Mouse (Mus musculus) liver, embryonic 16.5 days (tissue): ENCODE data around the gene Dgkd. TPM values are rescaled to one million over a fixed set of nuclear protein-coding genes. Genes with fewer than 3 reads are reported as not detected.

Experiments used
- ATAC-seq: fragments of 200-750 bp; cut with Nextera tagmentation; 2 replicates; pipeline ENCODE4 v1.8.0; 2017; ENCODE audit warnings: low read depth, mild to moderate bottlenecking, moderate number of reproducible peaks, moderate library complexity
- H3K27ac ChIP-seq: fragments of 300-500 bp; sonication (generic); 2 replicates; pipeline ENCODE4 v1.5.1; 2014; ENCODE audit warnings: mild to moderate bottlenecking, low read length
- H3K27me3 ChIP-seq: fragments of 300-500 bp; sonication (generic); 2 replicates; pipeline ENCODE4 v1.6.1; 2014; ENCODE audit warnings: low read depth, low read length, mixed read lengths; ENCODE audit not compliant: control insufficient read depth, insufficient read depth
- H3K36me3 ChIP-seq: fragments of 300-500 bp; sonication (generic); 2 replicates; pipeline ENCODE4 v1.6.1; 2014; ENCODE audit warnings: mild to moderate bottlenecking; ENCODE audit not compliant: control insufficient read depth, insufficient read depth
- H3K4me1 ChIP-seq: fragments of 300-500 bp; sonication (generic); 2 replicates; pipeline ENCODE4 v1.6.1; 2014; ENCODE audit warnings: low read depth, low read length, mixed read lengths; ENCODE audit not compliant: control insufficient read depth
- H3K4me2 ChIP-seq: fragments of 300-500 bp; sonication (generic); 2 replicates; pipeline ENCODE4 v1.6.1; 2014; ENCODE audit warnings: low read depth, low read length, mixed read lengths
- H3K4me3 ChIP-seq: fragments of 300-500 bp; sonication (generic); 2 replicates; pipeline ENCODE4 v1.5.1; 2014; ENCODE audit warnings: low read depth, mild to moderate bottlenecking, low read length
- H3K9ac ChIP-seq: fragments of 300-500 bp; sonication (generic); 2 replicates; pipeline ENCODE4 v1.6.1; 2014; ENCODE audit warnings: low read depth, low read length
- H3K9me3 ChIP-seq: fragments of 300-500 bp; sonication (generic); replicated peaks from 2 replicates; pipeline ENCODE4 v1.6.1; 2016; ENCODE audit warnings: low read length; ENCODE audit not compliant: control insufficient read depth
- WGBS: fragments of 180-500 bp; shearing (Covaris S2); extraction: QIAGEN DNeasy Blood & Tissue Kit; methylation state at CpG from one replicate; pipeline ENCODE4 v1.1.7; 2014; ENCODE audit not compliant: insufficient replicate concordance; 5-methylcytosine and 5-hydroxymethylcytosine counted together
- polyA plus RNA-seq: library from polyadenylated mRNA; unstranded; fragments of >200 nt; fragmentation: Nextera tagmentation; extraction: Ambion mirVana; gene quantifications from 2 replicates; pipeline ENCODE4 v1.2.1, GENCODE M21; 2015

Gene Dgkd
- polyA plus RNA-seq, 1 experiment from 2014 or later, result 11.9 TPM

DNA sequence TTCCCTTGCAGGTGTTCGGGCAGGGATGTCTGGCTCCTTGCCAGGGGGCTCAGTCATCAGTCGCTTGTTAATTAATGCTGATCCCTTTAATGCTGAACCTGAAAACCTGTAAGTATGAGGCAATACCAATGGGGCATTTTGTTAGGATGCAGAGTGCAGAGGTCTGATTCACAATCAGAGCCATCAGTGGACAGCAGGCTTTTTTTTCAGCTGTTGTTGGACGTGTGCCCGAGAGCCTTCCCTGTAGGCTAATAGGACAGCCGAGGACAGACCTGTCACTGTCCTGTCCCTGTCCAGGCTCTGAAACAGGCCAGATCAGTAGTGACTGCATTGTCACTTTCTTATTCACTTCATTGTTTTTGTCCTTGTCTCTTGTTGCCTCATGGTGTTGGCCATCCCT, 76.6 kb downstream of the Dgkd start:
- peak; percentile 79 for ATAC-seq

DNA sequence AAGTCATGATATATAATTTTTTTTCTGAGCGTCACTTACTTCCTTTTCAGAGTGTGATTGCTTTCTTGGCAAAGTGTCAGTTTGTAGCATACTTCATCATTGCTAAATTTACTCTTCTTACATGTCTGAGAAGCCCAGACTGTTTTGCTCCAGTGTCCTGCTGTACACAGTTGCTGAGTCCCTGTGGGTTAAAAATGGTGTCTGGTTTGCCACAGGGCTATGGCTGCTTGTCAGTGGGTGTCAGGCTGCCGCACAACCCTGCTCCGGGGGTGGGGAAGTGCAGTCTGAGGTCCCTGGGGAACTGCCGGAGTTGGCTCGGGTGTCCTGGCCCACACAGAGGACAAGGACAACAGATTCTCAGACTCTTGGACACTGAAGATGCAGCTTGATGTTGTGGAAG, 80.0 kb downstream of the Dgkd start:
- no peak for ATAC-seq
- Histone ChIP-seq H3K4me3 (no peak overlapping the region), H3K9me3 (no peaks in the 10 kb centered on the region), H3K27me3 (no peaks in the 10 kb centered on the region), H3K9ac (no peak overlapping the region), H3K27ac (no peak overlapping the region), H3K4me1 (no peaks in the 10 kb centered on the region), H3K36me3 (peaks cover 2% of the 10 kb centered on the region; the same call in 1 of the 2 replicates), H3K4me2 (no peak overlapping the region)
- 70% methylated on average over 5 of the region's 5 CpGs for WGBS

More for the DNA sequence above, 76.6 kb downstream of the Dgkd start:
- Histone ChIP-seq H3K9me3 (no peaks in the 10 kb centered on the region), H3K4me1 (no peaks in the 10 kb centered on the region), H3K4me2 (no peak overlapping the region), H3K27ac (no peak overlapping the region), H3K27me3 (no peaks in the 10 kb centered on the region), H3K36me3 (peaks cover 13% of the 10 kb centered on the region; the same call in 1 of the 2 replicates), H3K9ac (no peak overlapping the region), H3K4me3 (no peak overlapping the region)
- 63% methylated on average over 5 of the region's 5 CpGs for WGBS

DNA sequence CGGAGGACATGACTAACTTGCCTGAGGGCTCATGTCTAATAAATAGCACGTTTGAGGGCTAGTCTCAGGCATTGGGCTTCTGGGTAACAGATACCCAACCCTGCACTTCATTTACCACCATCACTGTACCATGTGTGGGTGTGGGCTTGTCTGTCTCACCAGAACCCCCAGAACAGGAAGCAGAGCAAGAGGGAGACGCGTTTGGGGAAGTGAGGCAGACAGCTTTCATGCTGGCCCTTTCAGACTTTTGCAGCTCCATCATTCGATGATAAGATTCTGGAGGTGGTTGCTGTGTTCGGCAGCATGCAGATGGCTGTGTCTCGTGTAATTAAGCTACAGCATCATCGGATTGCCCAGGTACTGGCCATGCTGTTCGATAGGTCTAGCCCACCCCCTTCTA, 82.0 kb downstream of the Dgkd start:
- Histone ChIP-seq H3K9ac (no peak overlapping the region), H3K4me3 (no peak overlapping the region), H3K9me3 (no peaks in the 10 kb centered on the region), H3K4me1 (no peaks in the 10 kb centered on the region), H3K27me3 (no peaks in the 10 kb centered on the region), H3K4me2 (no peak overlapping the region), H3K36me3 (peaks cover 8% of the 10 kb centered on the region), H3K27ac (no peak overlapping the region)
- 37% methylated on average over 9 of the region's 9 CpGs for WGBS
- ATAC-seq, result no peak

- no peak overlapping the region for H3K27ac ChIP-seq
- no peaks in the 10 kb centered on the region for H3K9me3 ChIP-seq
- WGBS, result 42% methylated on average over 2 of the region's 2 CpGs
- H3K36me3 ChIP-seq, result peaks cover 8% of the 10 kb centered on the region
- H3K27me3 ChIP-seq, result no peaks in the 10 kb centered on the region
- H3K4me3 ChIP-seq, result no peak overlapping the region
- no peak for ATAC-seq
- no peak overlapping the region for H3K4me2 ChIP-seq
- H3K9ac ChIP-seq, result no peak overlapping the region
- no peaks in the 10 kb centered on the region for H3K4me1 ChIP-seq
Observed at GRCm38 (mm10) chr1:87935546-87935945, 82.5 kb downstream of the Dgkd start.

- no peaks in the 10 kb centered on the region for H3K4me1 ChIP-seq
- no peak overlapping the region for H3K9ac ChIP-seq
- no peaks in the 10 kb centered on the region for H3K27me3 ChIP-seq
- H3K36me3 ChIP-seq, result peaks cover 8% of the 10 kb centered on the region
- H3K4me3 ChIP-seq, result no peak overlapping the region
- no peak overlapping the region for H3K4me2 ChIP-seq
- 81% methylated on average over 7 of the region's 7 CpGs for WGBS
- H3K9me3 ChIP-seq, result no peaks in the 10 kb centered on the region
- ATAC-seq, result no peak
- no peak overlapping the region for H3K27ac ChIP-seq
Observed at GRCm38 (mm10) chr1:87936075-87936474, 83.0 kb downstream of the Dgkd start.

DNA sequence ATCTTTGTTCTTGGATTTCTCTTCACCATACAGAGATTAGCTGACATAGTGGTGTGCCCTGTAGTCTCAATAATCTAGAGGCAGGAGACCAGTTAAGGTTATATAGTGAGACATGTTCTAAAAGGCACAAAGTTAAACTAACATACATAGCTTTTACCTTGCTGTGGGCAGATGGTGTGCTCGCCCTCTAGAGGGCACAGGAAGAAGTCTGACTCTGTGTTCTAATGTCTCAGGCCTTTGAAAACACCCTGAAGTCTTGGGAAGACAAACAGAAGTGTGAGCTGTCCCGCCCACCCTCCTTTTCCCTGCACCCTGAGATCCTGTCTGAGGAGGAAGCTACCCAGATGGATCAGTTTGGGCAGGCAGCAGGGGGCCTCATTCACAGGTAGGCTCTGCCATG, 83.4 kb downstream of the Dgkd start:
- no peak overlapping the region for H3K4me3 ChIP-seq
- no peak for ATAC-seq
- WGBS, result 32% methylated on average over 2 of the region's 2 CpGs
- no peaks in the 10 kb centered on the region for H3K4me1 ChIP-seq
- no peak overlapping the region for H3K27ac ChIP-seq
- peaks cover 13% of the 10 kb centered on the region for H3K36me3 ChIP-seq
- no peaks in the 10 kb centered on the region for H3K27me3 ChIP-seq
- H3K9ac ChIP-seq, result no peak overlapping the region
- no peaks in the 10 kb centered on the region for H3K9me3 ChIP-seq
- H3K4me2 ChIP-seq, result no peak overlapping the region

DNA sequence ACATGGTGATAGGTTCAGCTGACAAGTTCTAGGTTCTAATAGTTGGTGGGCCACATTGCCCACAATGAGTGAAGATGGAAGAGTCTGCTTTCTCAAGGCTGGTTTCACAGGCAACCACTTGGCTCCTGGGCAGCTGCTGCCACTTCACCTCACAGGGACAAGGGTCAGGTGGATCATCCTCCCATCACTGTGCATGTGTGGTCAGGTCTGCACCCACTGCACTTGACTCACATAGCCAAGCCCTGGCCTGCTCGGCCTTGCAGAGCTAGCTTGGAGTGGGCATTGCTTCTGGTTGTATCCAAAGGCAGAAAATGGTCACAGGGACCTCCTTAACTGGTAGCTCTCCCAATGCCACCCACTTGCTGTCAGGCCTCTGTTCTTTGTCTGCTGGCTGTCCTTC, 88.7 kb downstream of the Dgkd start:
- H3K4me3 ChIP-seq, result no peak overlapping the region
- peaks cover 29% of the 10 kb centered on the region for H3K36me3 ChIP-seq
- no peaks in the 10 kb centered on the region for H3K4me1 ChIP-seq
- no peak overlapping the region for H3K9ac ChIP-seq
- H3K27me3 ChIP-seq, result no peaks in the 10 kb centered on the region
- WGBS, result 72% methylated on average over 1 of the region's 1 CpGs
- H3K27ac ChIP-seq, result no peak overlapping the region
- no peak overlapping the region for H3K4me2 ChIP-seq
- H3K9me3 ChIP-seq, result no peaks in the 10 kb centered on the region
- ATAC-seq, result no peak

- Histone ChIP-seq H3K27me3 (no peaks in the 10 kb centered on the region), H3K9ac (no peak overlapping the region), H3K36me3 (peaks cover 33% of the 10 kb centered on the region), H3K4me2 (no peak overlapping the region), H3K9me3 (no peaks in the 10 kb centered on the region), H3K27ac (no peak overlapping the region), H3K4me3 (no peak overlapping the region), H3K4me1 (no peaks in the 10 kb centered on the region)
- 25% methylated on average over 6 of the region's 6 CpGs for WGBS
- ATAC-seq, result no peak
Observed at GRCm38 (mm10) chr1:87947681-87948091, 94.6 kb downstream of the Dgkd start.

GRCm38 (mm10) chr1:87951641-87952040, 98.6 kb downstream of the Dgkd start:
- Histone ChIP-seq H3K27ac (no peak overlapping the region), H3K9ac (no peak overlapping the region), H3K4me1 (no peaks in the 10 kb centered on the region), H3K27me3 (no peaks in the 10 kb centered on the region), H3K4me2 (no peak overlapping the region), H3K9me3 (no peaks in the 10 kb centered on the region), H3K36me3 (peaks cover 28% of the 10 kb centered on the region), H3K4me3 (no peak overlapping the region)
- no peak for ATAC-seq
- 80% methylated on average over 3 of the region's 3 CpGs for WGBS
